Mouse (Mus musculus): ENCODE data around the gene Prkg2.

Gene Prkg2

GRCm38 (mm10) chr5:99036596-99037441 lies at the start of gene Prkg2:
Gene Prkg2 (minus strand): TSS chr5:99037351.
- DNase-seq (ENCODE audit: low spot score in 2 of 2) = no peak

GRCm38 (mm10) chr5:99083955-99084354 lies 46.8 kb upstream of the Prkg2 start:
- no peak for DNase-seq (ENCODE audit: low spot score in 2 of 2)

GRCm38 (mm10) chr5:99078375-99078774 lies 41.2 kb upstream of the Prkg2 start:
- DNase-seq (ENCODE audit: low spot score in 2 of 2) = no peak

GRCm38 (mm10) chr5:99068391-99068790 lies 31.2 kb upstream of the Prkg2 start:
- DNase-seq (ENCODE audit: low spot score in 2 of 2) = no peak

GRCm38 (mm10) chr5:99062582-99062981 lies 25.4 kb upstream of the Prkg2 start:
- no peak for DNase-seq (ENCODE audit: low spot score in 2 of 2)

GRCm38 (mm10) chr5:99039021-99039420 lies 1.9 kb upstream of the Prkg2 start:
- no peak for DNase-seq (ENCODE audit: low spot score in 2 of 2)

GRCm38 (mm10) chr5:99037442-99037811 lies 276 bp upstream of the Prkg2 start:
- DNase-seq (ENCODE audit: low spot score in 2 of 2) = no peak

- no peak for DNase-seq (ENCODE audit: low spot score in 2 of 2)
Measured at GRCm38 (mm10) chr5:99035961-99036360, 1.2 kb downstream of the Prkg2 start.

- no peak for DNase-seq (ENCODE audit: low spot score in 2 of 2)
Measured at GRCm38 (mm10) chr5:99031551-99032149, 5.5 kb downstream of the Prkg2 start.

- no peak for DNase-seq (ENCODE audit: low spot score in 2 of 2)
Measured at GRCm38 (mm10) chr5:99026343-99026742, 10.8 kb downstream of the Prkg2 start.

- no peak for DNase-seq (ENCODE audit: low spot score in 2 of 2)
Measured at GRCm38 (mm10) chr5:99019709-99020108, 17.4 kb downstream of the Prkg2 start.

GRCm38 (mm10) chr5:99015140-99015539 lies 22.0 kb downstream of the Prkg2 start:
- no peak for DNase-seq (ENCODE audit: low spot score in 2 of 2)

GRCm38 (mm10) chr5:99010448-99011151 lies 26.6 kb downstream of the Prkg2 start:
- DNase-seq (ENCODE audit: low spot score in 2 of 2) = no peak

- DNase-seq (ENCODE audit: low spot score in 2 of 2) = no peak
Measured at GRCm38 (mm10) chr5:98998104-98998503, 39.0 kb downstream of the Prkg2 start.

GRCm38 (mm10) chr5:98995767-98996166 lies 41.4 kb downstream of the Prkg2 start:
- DNase-seq (ENCODE audit: low spot score in 2 of 2) = no peak

- no peak for DNase-seq (ENCODE audit: low spot score in 2 of 2)
Measured at GRCm38 (mm10) chr5:98991600-98991999, 45.6 kb downstream of the Prkg2 start.

- DNase-seq (ENCODE audit: low spot score in 2 of 2) = no peak
Measured at GRCm38 (mm10) chr5:98987634-98988033, 49.5 kb downstream of the Prkg2 start.

GRCm38 (mm10) chr5:98987116-98987515 lies 50.0 kb downstream of the Prkg2 start:
- no peak for DNase-seq (ENCODE audit: low spot score in 2 of 2)

- no peak for DNase-seq (ENCODE audit: low spot score in 2 of 2)
Measured at GRCm38 (mm10) chr5:98986459-98986858, 50.7 kb downstream of the Prkg2 start.

GRCm38 (mm10) chr5:98986011-98986410 lies 51.1 kb downstream of the Prkg2 start:
- DNase-seq (ENCODE audit: low spot score in 2 of 2) = no peak

- DNase-seq (ENCODE audit: low spot score in 2 of 2) = no peak
Measured at GRCm38 (mm10) chr5:98985077-98985476, 52.1 kb downstream of the Prkg2 start.

GRCm38 (mm10) chr5:98981304-98981703 lies 55.8 kb downstream of the Prkg2 start:
- DNase-seq (ENCODE audit: low spot score in 2 of 2) = no peak

- DNase-seq (ENCODE audit: low spot score in 2 of 2) = no peak
Measured at GRCm38 (mm10) chr5:98978316-98978715, 58.8 kb downstream of the Prkg2 start.
